Mouse (Mus musculus): ENCODE measurements at regions not wholly inside any gene's neighbourhood (a gene's known extent, or its start where the extent isn't known, plus 50 kb on each side); places are given as distances from the start of the nearest gene placed in this dataset.

GRCm38 (mm10) chr4:35560004-35560403 lies 334.0 kb upstream of the C9orf72 start:
- Histone ChIP-seq H3K36me3 (ENCODE audit: insufficient read depth, low read length) (no peaks in the 10 kb centered on the region), H3K9ac (ENCODE audit: low read depth, low read length) (no peak overlapping the region), H3K27ac (no peak overlapping the region), H3K4me3 (replicated peaks; ENCODE audit: low read depth, low read length) (no peak overlapping the region), H3K4me2 (ENCODE audit: low read length) (no peak overlapping the region), H3K9me3 (replicated peaks; ENCODE audit: low read length) (no peaks in the 10 kb centered on the region), H3K4me1 (replicated peaks; ENCODE audit: insufficient read depth, low read length) (no peaks in the 10 kb centered on the region), H3K27me3 (ENCODE audit: insufficient read depth, low read length) (no peaks in the 10 kb centered on the region)
- no peak for ATAC-seq (replicated peaks; ENCODE audit: low FRiP score, low read depth)
- 98% methylated on average over 2 of the region's 2 CpGs for WGBS
- no peak for DNase-seq (ENCODE audit: low spot score)
- TF ChIP-seq CTCF (IDR thresholded peaks at IDR 0.05; ENCODE audit: low read depth) = no peak

GRCm38 (mm10) chr4:35553309-35553708 lies 327.3 kb upstream of the C9orf72 start:
- ATAC-seq (replicated peaks; ENCODE audit: low FRiP score, low read depth) (no peak), DNase-seq (ENCODE audit: low spot score) (no peak)
- no peak overlapping the region for H3K27ac ChIP-seq
- H3K27me3 ChIP-seq (ENCODE audit: insufficient read depth, low read length) = no peaks in the 10 kb centered on the region
- H3K4me3 ChIP-seq (replicated peaks; ENCODE audit: low read depth, low read length) = no peak overlapping the region
- 93% methylated on average over 1 of the region's 1 CpGs for WGBS
- no peak overlapping the region for H3K4me2 ChIP-seq (ENCODE audit: low read length)
- TF ChIP-seq CTCF (IDR thresholded peaks at IDR 0.05; ENCODE audit: low read depth) = no peak
- no peaks in the 10 kb centered on the region for H3K4me1 ChIP-seq (replicated peaks; ENCODE audit: insufficient read depth, low read length)
- H3K9ac ChIP-seq (ENCODE audit: low read depth, low read length) = no peak overlapping the region
- no peaks in the 10 kb centered on the region for H3K36me3 ChIP-seq (ENCODE audit: insufficient read depth, low read length)
- H3K9me3 ChIP-seq (replicated peaks; ENCODE audit: low read length) = no peaks in the 10 kb centered on the region

GRCm38 (mm10) chr4:35551988-35552387 lies 326.0 kb upstream of the C9orf72 start:
- H3K4me3 ChIP-seq (replicated peaks; ENCODE audit: low read depth, low read length) = no peak overlapping the region
- no peaks in the 10 kb centered on the region for H3K36me3 ChIP-seq (ENCODE audit: insufficient read depth, low read length)
- no peak for TF ChIP-seq CTCF (IDR thresholded peaks at IDR 0.05; ENCODE audit: low read depth)
- H3K27me3 ChIP-seq (ENCODE audit: insufficient read depth, low read length) = no peaks in the 10 kb centered on the region
- no peaks in the 10 kb centered on the region for H3K4me1 ChIP-seq (replicated peaks; ENCODE audit: insufficient read depth, low read length)
- ATAC-seq (replicated peaks; ENCODE audit: low FRiP score, low read depth) = no peak
- no peaks in the 10 kb centered on the region for H3K9me3 ChIP-seq (replicated peaks; ENCODE audit: low read length)
- H3K27ac ChIP-seq = no peak overlapping the region
- no peak overlapping the region for H3K9ac ChIP-seq (ENCODE audit: low read depth, low read length)
- DNase-seq (ENCODE audit: low spot score) = no peak
- no peak overlapping the region for H3K4me2 ChIP-seq (ENCODE audit: low read length)

- DNase-seq (ENCODE audit: low spot score) (no peak), ATAC-seq (replicated peaks; ENCODE audit: low FRiP score, low read depth) (no peak)
- Histone ChIP-seq H3K4me3 (replicated peaks; ENCODE audit: low read depth, low read length) (no peak overlapping the region), H3K36me3 (ENCODE audit: insufficient read depth, low read length) (no peaks in the 10 kb centered on the region), H3K4me2 (ENCODE audit: low read length) (no peak overlapping the region), H3K4me1 (replicated peaks; ENCODE audit: insufficient read depth, low read length) (no peaks in the 10 kb centered on the region), H3K27ac (no peak overlapping the region), H3K9me3 (replicated peaks; ENCODE audit: low read length) (no peaks in the 10 kb centered on the region), H3K9ac (ENCODE audit: low read depth, low read length) (no peak overlapping the region), H3K27me3 (ENCODE audit: insufficient read depth, low read length) (no peaks in the 10 kb centered on the region)
- no peak for TF ChIP-seq CTCF (IDR thresholded peaks at IDR 0.05; ENCODE audit: low read depth)
- WGBS = 61% methylated on average over 6 of the region's 6 CpGs
These were observed 308.7 kb upstream of the C9orf72 start for GRCm38 (mm10) chr4:35534565-35535279.

- no peaks in the 10 kb centered on the region for H3K4me1 ChIP-seq (replicated peaks; ENCODE audit: insufficient read depth, low read length)
- ATAC-seq (replicated peaks; ENCODE audit: low FRiP score, low read depth) = no peak
These were observed 308.2 kb upstream of the C9orf72 start for GRCm38 (mm10) chr4:35534154-35534553.

More at GRCm38 (mm10) chr4:35534154-35534553, 308.2 kb upstream of the C9orf72 start:
- no peak overlapping the region for H3K27ac ChIP-seq
- H3K9me3 ChIP-seq (replicated peaks; ENCODE audit: low read length) = no peaks in the 10 kb centered on the region
- H3K4me3 ChIP-seq (replicated peaks; ENCODE audit: low read depth, low read length) = no peak overlapping the region
- no peak for DNase-seq (ENCODE audit: low spot score)
- H3K9ac ChIP-seq (ENCODE audit: low read depth, low read length) = no peak overlapping the region
- H3K27me3 ChIP-seq (ENCODE audit: insufficient read depth, low read length) = no peaks in the 10 kb centered on the region
- H3K4me2 ChIP-seq (ENCODE audit: low read length) = no peak overlapping the region
- H3K36me3 ChIP-seq (ENCODE audit: insufficient read depth, low read length) = no peaks in the 10 kb centered on the region
- no peak for TF ChIP-seq CTCF (IDR thresholded peaks at IDR 0.05; ENCODE audit: low read depth)
